Mouse (Mus musculus): ENCODE results near the gene Aida. TPM values are rescaled to one million over a fixed set of nuclear protein-coding genes. Genes with fewer than 3 reads are reported as not detected.
"Not testable (repeated sequence)": the region's sequence is repeated elsewhere in the genome, so short reads cannot be mapped to it uniquely, and the experiment has no call there.

Gene Aida
- polyA plus RNA-seq, 1 experiment, result 13.2 TPM

GRCm38 (mm10) chr1:183274385-183274784, 22.0 kb upstream of the Aida start:
- Histone ChIP-seq H3K9me3 (peaks cover 7% of the 10 kb centered on the region; the same call in 1 of the 2 replicates), H3K36me3 (replicated peaks; ENCODE audit: low read length) (peaks cover 23% of the 10 kb centered on the region), H3K4me3 (replicated peaks) (peak overlapping the region; percentile 3), H3K27me3 (replicated peaks) (no peaks in the 10 kb centered on the region), H3K4me1 (peaks cover 10% of the 10 kb centered on the region; the same call in 1 of the 2 replicates)
- TF ChIP-seq GATA1 (IDR thresholded peaks at IDR 0.05; ENCODE audit: borderline replicate concordance, low read length) (no peak), FLI1 (IDR thresholded peaks at IDR 0.05; ENCODE audit: low read length) (no peak)

DNA sequence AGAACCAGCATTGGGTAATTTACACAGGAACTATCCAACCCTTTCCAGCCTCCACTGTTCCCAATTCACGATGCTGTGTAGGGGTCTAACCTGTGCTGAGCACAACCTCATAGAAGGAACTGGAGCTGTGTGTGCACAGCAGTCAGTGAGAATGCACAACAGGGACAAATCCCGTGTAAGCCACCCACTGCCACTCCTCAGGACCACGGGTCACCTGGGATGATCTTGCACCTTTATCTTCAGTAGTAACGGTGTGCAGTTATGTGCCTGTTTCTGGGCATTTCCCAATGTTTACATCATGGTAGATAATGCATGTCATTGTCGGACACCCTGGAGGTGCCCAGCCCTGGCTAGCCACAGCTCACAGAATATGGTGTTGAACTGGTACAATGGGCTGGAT, 20.6 kb upstream of the Aida start:
- peaks cover 10% of the 10 kb centered on the region; the same call in 1 of the 2 replicates for H3K4me1 ChIP-seq
- H3K4me3 ChIP-seq (replicated peaks), result no peak overlapping the region
- H3K36me3 ChIP-seq (replicated peaks; ENCODE audit: low read length), result peaks cover 37% of the 10 kb centered on the region
- TF ChIP-seq FLI1 (IDR thresholded peaks at IDR 0.05; ENCODE audit: low read length) (no peak), GATA1 (IDR thresholded peaks at IDR 0.05; ENCODE audit: borderline replicate concordance, low read length) (no peak)
- peaks cover 1% of the 10 kb centered on the region; the same call in 1 of the 2 replicates for H3K9me3 ChIP-seq
- H3K27me3 ChIP-seq (replicated peaks), result no peaks in the 10 kb centered on the region

DNA sequence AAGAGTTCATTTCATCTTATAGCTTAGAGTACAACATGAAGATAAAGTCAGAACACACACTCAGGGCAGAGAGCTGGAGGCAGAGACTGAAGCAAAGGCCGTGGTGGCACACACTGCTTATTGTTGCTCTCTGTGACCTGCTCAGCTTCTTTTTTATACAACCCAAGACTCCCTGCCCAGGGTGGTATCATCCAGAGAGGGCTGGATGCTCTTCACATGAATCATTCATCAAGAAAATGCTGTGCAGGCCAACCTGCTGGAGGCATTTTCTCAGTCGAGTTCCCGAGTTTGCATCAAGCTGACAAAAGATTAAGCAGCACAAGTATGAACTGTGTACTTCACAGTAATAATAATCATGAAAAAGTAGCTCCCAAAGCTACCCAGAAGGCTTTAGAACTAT, 8.0 kb upstream of the Aida start:
- Histone ChIP-seq H3K9me3 (no peaks in the 10 kb centered on the region), H3K36me3 (replicated peaks; ENCODE audit: low read length) (peaks cover 100% of the 10 kb centered on the region), H3K4me3 (replicated peaks) (no peak overlapping the region), H3K4me1 (peaks cover under 1% of the 10 kb centered on the region; the same call in 1 of the 2 replicates), H3K27me3 (replicated peaks) (no peaks in the 10 kb centered on the region)
- TF ChIP-seq GATA1 (IDR thresholded peaks at IDR 0.05; ENCODE audit: borderline replicate concordance, low read length) (no peak), FLI1 (IDR thresholded peaks at IDR 0.05; ENCODE audit: low read length) (no peak)

DNA sequence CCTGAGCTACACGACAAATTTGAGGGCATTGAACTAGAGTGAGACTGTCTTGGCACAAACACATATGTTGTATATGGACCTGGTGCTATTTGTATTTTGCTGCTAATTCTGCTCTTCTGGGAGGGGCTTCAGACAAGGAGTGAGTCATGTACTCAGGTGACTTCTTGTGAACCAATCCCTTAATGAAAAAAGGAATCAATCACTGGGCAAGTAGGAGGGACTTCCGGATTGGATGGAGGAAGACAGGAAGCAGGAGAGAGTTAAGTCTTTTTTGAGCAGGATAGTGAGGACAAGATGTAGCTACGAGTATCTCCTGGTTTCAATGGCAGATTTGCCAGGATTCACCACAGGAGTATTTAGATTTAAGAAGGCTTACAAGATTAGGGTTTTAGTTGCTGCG, 6.8 kb upstream of the Aida start:
- H3K9me3 ChIP-seq, result no peaks in the 10 kb centered on the region
- peaks cover 95% of the 10 kb centered on the region for H3K36me3 ChIP-seq (replicated peaks; ENCODE audit: low read length)
- H3K4me1 ChIP-seq, result peaks cover 9% of the 10 kb centered on the region; the same call in 1 of the 2 replicates
- H3K27me3 ChIP-seq (replicated peaks), result no peaks in the 10 kb centered on the region
- no peak overlapping the region for H3K4me3 ChIP-seq (replicated peaks)
- no peak for TF ChIP-seq GATA1 (IDR thresholded peaks at IDR 0.05; ENCODE audit: borderline replicate concordance, low read length)
- no peak for TF ChIP-seq FLI1 (IDR thresholded peaks at IDR 0.05; ENCODE audit: low read length)

DNA sequence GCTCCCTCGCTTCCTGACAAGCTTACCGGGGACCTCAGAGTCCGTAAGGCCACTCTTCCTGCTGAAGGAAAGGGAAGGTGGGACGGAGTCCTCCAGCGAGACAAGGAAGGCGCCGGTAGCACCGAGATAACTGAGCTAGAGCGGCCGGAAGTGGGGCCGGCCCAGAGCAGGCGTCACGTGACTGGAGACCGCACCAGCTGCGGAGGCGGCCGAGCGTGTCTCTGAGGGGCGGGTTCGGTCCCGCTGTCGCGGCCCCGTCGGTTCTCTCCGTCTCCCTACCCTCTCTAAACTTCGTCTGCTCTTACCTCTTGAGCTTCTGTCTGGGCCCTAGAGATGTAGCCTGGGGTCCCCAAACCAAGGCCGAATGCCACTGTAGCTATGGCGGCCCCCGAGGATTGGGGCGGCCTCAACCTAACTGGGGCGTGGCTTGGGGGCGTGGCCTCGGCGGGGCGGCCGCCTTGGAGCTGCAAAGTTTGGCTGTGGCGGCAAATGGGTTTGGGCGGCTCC, 540 bp downstream of the Aida start, which contains the start of gene Brox:
Gene Brox, minus strand, starts transcription at position 393 of the 507 bp plus-strand sequence.
- Histone ChIP-seq H3K36me3 (replicated peaks; ENCODE audit: low read length) (peaks cover 22% of the 10 kb centered on the region), H3K9me3 (no peaks in the 10 kb centered on the region), H3K4me3 (replicated peaks) (peak within 1 kb of the TSS; percentile 91), H3K27me3 (replicated peaks) (no peaks in the 10 kb centered on the region), H3K4me1 (peaks cover 22% of the 10 kb centered on the region)
- peak; percentile 44; the same call in 1 of the 2 replicates for TF ChIP-seq FLI1 (IDR thresholded peaks at IDR 0.05; ENCODE audit: low read length)
- TF ChIP-seq GATA1 (IDR thresholded peaks at IDR 0.05; ENCODE audit: borderline replicate concordance, low read length), result no peak

DNA sequence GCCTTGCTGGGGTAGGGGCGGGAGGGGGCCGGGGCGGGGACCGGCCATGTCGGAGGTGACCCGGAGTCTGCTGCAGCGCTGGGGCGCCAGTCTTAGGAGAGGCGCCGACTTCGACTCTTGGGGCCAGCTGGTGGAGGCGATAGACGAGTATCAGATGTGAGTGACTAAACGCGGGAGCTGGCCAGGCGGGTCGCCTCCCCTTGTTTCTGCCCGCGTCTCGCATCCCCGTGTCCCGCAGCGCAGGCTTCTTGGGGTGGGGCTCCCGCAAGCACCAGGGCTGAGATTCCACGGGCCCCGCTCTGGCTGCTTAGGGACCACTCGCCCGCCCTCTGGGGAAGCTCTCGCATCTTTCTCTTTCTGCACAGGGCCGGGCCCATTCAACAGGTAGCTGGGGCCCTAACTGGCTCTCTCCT, 1.1 kb downstream of the Aida start:
- peaks cover 26% of the 10 kb centered on the region for H3K4me1 ChIP-seq
- H3K36me3 ChIP-seq (replicated peaks; ENCODE audit: low read length), result peaks cover 17% of the 10 kb centered on the region
- peak overlapping the region; percentile 91 for H3K4me3 ChIP-seq (replicated peaks)
- H3K27me3 ChIP-seq (replicated peaks), result no peaks in the 10 kb centered on the region
- TF ChIP-seq FLI1 (IDR thresholded peaks at IDR 0.05; ENCODE audit: low read length), result no peak
- no peak for TF ChIP-seq GATA1 (IDR thresholded peaks at IDR 0.05; ENCODE audit: borderline replicate concordance, low read length)
- no peaks in the 10 kb centered on the region for H3K9me3 ChIP-seq

GRCm38 (mm10) chr1:183297886-183298489, 1.6 kb downstream of the Aida start:
- Histone ChIP-seq H3K4me1 (peaks cover 26% of the 10 kb centered on the region), H3K36me3 (replicated peaks; ENCODE audit: low read length) (peaks cover 12% of the 10 kb centered on the region), H3K9me3 (no peaks in the 10 kb centered on the region), H3K4me3 (replicated peaks) (peak overlapping the region; percentile 91), H3K27me3 (replicated peaks) (no peaks in the 10 kb centered on the region)
- TF ChIP-seq GATA1 (IDR thresholded peaks at IDR 0.05; ENCODE audit: borderline replicate concordance, low read length), result no peak
- TF ChIP-seq FLI1 (IDR thresholded peaks at IDR 0.05; ENCODE audit: low read length), result no peak

GRCm38 (mm10) chr1:183299161-183299560, 2.8 kb downstream of the Aida start:
- H3K4me1 ChIP-seq, result peaks cover 19% of the 10 kb centered on the region
- no peaks in the 10 kb centered on the region for H3K9me3 ChIP-seq
- TF ChIP-seq GATA1 (IDR thresholded peaks at IDR 0.05; ENCODE audit: borderline replicate concordance, low read length), result no peak
- no peak for TF ChIP-seq FLI1 (IDR thresholded peaks at IDR 0.05; ENCODE audit: low read length)
- H3K27me3 ChIP-seq (replicated peaks), result no peaks in the 10 kb centered on the region
- no peak overlapping the region for H3K4me3 ChIP-seq (replicated peaks)
- H3K36me3 ChIP-seq (replicated peaks; ENCODE audit: low read length), result peaks cover under 1% of the 10 kb centered on the region

GRCm38 (mm10) chr1:183307555-183307954, 11.2 kb downstream of the Aida start:
- Histone ChIP-seq H3K4me3 (replicated peaks) (no peak overlapping the region), H3K9me3 (no peaks in the 10 kb centered on the region), H3K36me3 (replicated peaks; ENCODE audit: low read length) (peaks cover 58% of the 10 kb centered on the region), H3K4me1 (peaks cover 7% of the 10 kb centered on the region; the same call in 1 of the 2 replicates), H3K27me3 (replicated peaks) (no peaks in the 10 kb centered on the region)
- no peak for TF ChIP-seq GATA1 (IDR thresholded peaks at IDR 0.05; ENCODE audit: borderline replicate concordance, low read length)
- no peak for TF ChIP-seq FLI1 (IDR thresholded peaks at IDR 0.05; ENCODE audit: low read length)

- H3K27me3 ChIP-seq (replicated peaks), result no peaks in the 10 kb centered on the region
- peaks cover 15% of the 10 kb centered on the region; the same call in 1 of the 2 replicates for H3K4me1 ChIP-seq
- H3K36me3 ChIP-seq (replicated peaks; ENCODE audit: low read length), result peaks cover 66% of the 10 kb centered on the region
- H3K9me3 ChIP-seq, result no peaks in the 10 kb centered on the region
- no peak overlapping the region for H3K4me3 ChIP-seq (replicated peaks)
- TF ChIP-seq GATA1 (IDR thresholded peaks at IDR 0.05; ENCODE audit: borderline replicate concordance, low read length) (no peak), FLI1 (IDR thresholded peaks at IDR 0.05; ENCODE audit: low read length) (no peak)
These were observed 12.1 kb downstream of the Aida start for GRCm38 (mm10) chr1:183308476-183308875.

GRCm38 (mm10) chr1:183309601-183310000, 13.2 kb downstream of the Aida start:
- H3K27me3 ChIP-seq (replicated peaks); H3K4me3 ChIP-seq (replicated peaks); H3K9me3 ChIP-seq: not testable (repeated sequence)
- Histone ChIP-seq H3K36me3 (replicated peaks; ENCODE audit: low read length) (peaks cover 74% of the 10 kb centered on the region), H3K4me1 (peaks cover 19% of the 10 kb centered on the region)
